Mouse (Mus musculus) erythroid progenitor cell, adult 5-6 weeks (primary cell): ENCODE data around the gene Gatm. TPM values are rescaled to one million over a fixed set of nuclear protein-coding genes. Genes with fewer than 3 reads are reported as not detected.

Experiments used
- ATAC-seq: replicated peaks from 2 replicates; pipeline ENCODE4 v1.8.0; 2016; ENCODE audit warnings: moderate number of reproducible peaks, mild to moderate bottlenecking, moderate TSS enrichment, inconsistent platforms; ENCODE audit not compliant: poor library complexity, low FRiP score, severe bottlenecking
- total RNA-seq, 2 experiments: library from RNA; stranded (forward) in 1 of 2; stranded (reverse) in 1 of 2; fragments of 150-400 nt in 1 of 2; fragments of 186-747, 209-891 nt in 1 of 2; gene quantifications; 2 replicates each; pipeline versions ENCODE4 v1.2.3 to v1.2.4; 2015 to 2017; ENCODE audit warnings: low replicate concordance in 2 of 2

Gene Gatm
- total RNA-seq, 2 experiments from 2014 or later, result 21.6 to 32.3 TPM

DNA sequence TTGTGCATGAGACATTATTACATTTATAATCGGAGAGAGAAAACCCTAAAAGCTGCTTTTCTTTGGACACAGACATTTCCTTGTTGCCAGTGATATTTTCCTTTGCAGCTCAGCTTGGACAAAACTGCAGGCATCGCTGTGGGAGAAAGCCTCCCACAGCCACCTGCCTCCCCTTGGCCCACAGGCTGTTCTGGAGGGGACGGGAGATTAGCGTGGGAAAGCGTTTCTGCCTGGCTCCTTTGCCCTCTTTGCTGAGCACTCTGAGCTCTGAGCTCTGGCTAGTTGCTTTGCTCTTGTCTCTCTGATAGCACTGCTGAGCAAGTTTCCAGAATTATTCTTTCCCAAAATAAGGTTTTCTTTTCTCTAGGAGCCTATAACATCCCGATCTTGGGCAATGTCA lies 5.1 kb upstream of the Gatm start:
- no peak for ATAC-seq

DNA sequence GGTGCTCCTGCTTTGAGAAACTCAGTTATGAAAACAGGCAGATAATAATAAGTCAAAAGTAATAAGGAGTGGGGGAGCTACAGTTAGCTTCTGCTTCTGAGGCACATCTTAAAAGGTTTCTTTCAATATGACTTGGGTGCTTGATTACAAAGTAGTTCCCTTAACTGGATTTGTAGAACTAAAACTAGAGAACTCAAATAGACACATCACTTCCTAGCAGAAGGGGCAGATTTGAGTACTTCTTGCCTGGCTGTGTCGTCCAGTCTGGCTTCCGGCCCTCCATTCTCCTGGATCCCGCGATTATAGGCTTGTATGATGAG lies 511 bp upstream of the Gatm start:
- ATAC-seq, result no peak

DNA sequence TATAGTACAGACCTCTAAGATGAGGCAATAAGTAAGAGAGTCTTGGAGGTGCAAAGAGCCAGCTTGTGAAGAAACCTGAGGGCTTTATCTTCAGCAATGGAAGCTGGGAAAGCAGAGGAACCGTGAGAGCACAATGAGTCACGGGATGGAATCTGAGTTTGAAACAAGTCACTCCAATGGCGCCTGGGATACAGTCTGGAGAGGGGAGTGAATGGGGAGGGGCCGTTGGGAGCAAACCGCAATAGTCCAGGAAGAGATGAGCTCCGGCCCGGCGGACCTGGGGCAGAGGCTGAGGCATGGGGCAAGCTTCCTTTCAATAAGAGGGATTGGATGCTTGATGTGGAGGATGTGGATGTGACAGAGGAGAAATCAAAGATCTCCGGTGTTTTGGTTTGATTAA lies 2.3 kb downstream of the Gatm start:
- no peak for ATAC-seq

DNA sequence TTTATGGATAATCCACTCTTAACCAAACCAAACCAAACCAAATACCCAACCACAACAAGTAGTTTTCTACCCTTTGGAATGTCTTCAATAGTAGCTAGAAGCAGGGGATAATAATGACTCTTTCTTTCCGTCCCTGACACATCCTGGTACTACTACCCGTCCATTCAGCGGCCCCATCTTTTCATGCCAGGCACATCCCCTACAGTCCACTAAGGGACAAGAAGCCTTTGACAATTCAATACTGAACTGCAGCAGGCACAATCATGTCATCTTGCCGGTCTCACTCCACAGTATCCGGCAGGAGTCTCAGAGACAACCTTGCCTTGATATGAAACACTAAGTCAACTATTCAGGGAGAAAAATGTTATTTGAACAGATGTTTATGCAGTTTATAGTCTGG lies 5.3 kb downstream of the Gatm start:
- no peak for ATAC-seq

DNA sequence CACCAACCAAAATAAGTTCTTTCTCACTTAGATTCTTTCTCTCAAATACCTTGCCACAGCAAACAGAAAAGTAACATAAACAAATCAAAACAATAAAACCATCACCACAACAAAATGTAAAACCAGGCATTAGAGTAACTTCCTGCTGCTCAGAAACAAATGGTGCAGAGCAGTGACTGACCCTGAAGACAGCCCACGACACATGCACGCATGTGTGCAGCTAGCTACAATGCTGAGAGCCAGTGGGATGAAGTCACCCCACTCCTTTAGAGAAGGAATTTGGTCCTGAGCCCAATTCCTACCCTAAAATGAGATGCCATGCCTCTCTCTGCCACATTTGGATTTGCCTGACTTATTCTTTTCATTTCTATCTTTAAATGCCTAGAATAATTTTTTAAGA lies 9.7 kb downstream of the Gatm start:
- ATAC-seq, result no peak

GRCm38 (mm10) chr2:122599736-122600135 lies 11.4 kb downstream of the Gatm start:
- no peak for ATAC-seq

- no peak for ATAC-seq
Measured at GRCm38 (mm10) chr2:122595461-122595860, 15.6 kb downstream of the Gatm start.

GRCm38 (mm10) chr2:122591213-122591612 lies 19.9 kb downstream of the Gatm start:
- ATAC-seq, result 0 out of 2 replicates have a peak, but pooled peaks have one; percentile 34

- ATAC-seq, result no peak
Measured at GRCm38 (mm10) chr2:122590351-122590750, 20.8 kb downstream of the Gatm start.

GRCm38 (mm10) chr2:122587861-122588519 lies 23.1 kb downstream of the Gatm start:
- ATAC-seq, result no peak

DNA sequence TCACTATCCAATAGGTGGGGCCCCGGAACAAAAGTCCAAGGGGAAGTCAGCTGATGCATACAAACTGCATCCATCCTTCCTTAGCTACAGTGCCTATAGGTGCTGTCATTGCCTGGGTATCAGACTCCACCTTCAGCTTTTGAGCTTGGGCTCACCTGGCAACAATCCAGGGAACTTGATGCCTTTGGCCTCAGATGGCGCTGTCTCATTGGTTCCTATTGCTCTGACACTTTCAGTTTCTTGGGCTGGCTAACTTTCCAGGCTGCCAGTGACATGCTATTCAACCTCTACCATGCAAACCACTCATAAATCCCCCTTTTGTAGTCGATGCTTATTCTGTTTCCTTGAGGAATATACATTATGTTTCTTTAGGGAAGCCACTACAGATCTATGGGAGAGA lies 24.8 kb downstream of the Gatm start:
- no peak for ATAC-seq

GRCm38 (mm10) chr2:122582324-122582723 lies 28.8 kb downstream of the Gatm start:
- ATAC-seq, result no peak

DNA sequence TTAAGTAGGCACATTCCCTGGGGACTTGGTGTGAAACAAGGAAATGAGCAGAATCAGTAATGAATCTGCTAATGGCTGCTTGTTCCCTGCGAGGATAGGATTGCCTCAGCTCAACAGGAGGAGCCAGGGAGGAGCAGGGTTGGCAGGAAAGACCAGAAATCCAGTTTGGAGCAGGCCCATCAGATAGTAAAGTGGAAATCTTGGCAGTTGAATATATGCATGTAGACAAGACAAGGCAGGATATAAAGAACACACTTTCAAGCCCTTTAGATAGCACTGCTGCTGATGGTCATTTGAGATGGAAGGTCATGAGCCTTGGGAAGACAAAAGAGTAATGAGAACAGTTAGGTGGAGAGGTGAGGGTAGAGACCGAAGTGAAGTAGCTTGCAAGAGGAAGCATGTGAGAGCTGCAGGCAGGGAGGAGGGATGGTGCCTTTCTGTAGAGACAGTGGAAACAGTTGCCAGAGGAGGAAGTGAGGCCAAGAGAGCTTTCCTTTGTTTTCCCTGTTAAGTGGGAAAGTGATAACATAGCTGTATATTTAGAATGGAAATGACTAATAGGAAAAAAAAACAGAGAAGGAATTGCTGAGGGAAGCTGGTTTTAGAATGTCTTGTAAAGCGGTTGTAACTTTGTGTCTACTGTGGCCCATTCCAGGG lies 29.6 kb downstream of the Gatm start:
- no peak for ATAC-seq

GRCm38 (mm10) chr2:122580426-122580825 lies 30.7 kb downstream of the Gatm start:
- ATAC-seq, result no peak

DNA sequence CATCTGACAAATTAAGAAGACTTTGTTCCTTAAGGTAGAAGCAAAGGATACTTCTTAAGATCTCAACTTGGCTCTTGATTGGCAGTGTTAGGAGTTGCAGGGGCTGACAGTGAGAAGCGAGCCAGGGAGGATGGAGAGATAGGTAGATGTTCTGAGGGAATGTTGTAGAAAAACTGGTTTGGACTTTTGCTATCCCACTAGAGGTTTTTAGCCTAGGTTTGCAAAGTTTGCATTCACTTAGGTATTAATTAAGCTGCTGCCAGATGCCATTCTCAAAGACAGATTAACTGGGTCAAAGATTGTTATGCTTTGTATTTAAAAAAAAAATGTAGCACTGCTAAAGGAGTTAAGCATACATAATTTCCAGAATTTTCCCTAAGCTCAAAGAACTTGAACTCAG lies 33.8 kb downstream of the Gatm start:
- ATAC-seq, result no peak

GRCm38 (mm10) chr2:122576295-122576694 lies 34.8 kb downstream of the Gatm start:
- no peak for ATAC-seq

DNA sequence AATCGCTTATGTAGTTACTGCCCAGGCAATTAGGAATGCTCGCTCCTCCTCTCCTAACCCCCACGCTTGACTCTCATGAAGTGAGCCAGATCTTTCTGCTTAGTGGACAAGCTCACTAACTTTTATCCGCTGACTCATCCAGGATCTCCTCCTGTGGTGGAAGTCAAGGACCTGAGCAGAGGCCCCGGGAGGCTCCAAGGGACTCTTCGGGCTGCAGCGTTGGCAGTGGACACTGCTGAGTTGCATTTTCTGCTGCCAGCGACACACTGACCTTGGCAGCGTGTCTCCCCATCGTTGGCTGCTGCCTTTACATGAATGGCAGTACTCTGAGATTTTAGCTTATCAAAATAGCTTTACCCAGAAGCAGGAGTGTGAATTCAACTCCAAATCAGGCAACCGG lies 35.6 kb downstream of the Gatm start:
- no peak for ATAC-seq

DNA sequence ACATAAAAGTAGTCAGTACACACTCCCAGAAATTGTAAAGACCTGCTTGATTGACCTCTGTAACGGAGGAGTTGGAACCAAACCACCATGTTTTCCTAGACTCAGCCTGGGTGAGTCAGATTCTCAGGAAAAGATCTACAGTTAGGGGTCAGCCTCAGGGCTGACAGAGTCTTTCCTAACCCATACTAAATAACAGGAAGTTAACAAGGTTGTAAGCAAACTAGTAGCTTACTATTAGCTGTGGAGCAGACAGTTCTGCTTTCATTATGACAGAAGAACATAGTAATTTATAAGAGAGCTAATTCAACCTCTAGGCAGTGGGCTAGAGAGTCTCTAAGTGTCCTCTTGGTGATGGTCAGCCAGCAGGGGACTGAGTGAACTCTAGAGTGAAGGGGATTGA lies 38.7 kb downstream of the Gatm start:
- ATAC-seq, result no peak

DNA sequence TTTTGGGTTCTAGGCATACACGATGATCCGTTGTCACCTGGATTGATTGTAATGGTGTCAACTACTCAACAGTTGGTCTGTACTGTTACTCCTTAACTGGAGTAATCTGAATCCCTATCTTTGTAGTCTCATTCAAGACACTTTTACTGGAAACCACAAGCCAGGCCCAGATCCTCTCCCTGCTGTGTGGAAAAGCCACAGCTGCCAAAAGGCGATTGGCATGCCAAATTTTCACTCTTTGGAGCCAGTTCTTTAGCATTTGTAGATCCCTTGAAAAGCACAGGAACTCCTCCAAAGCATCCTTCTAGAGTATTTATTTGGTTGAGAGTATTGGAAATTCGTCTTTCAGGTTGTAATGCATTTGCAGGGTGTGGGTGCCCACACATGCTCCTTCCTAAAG lies 39.8 kb downstream of the Gatm start:
- no peak for ATAC-seq

- no peak for ATAC-seq
Measured at GRCm38 (mm10) chr2:122570430-122570829, 40.7 kb downstream of the Gatm start.

DNA sequence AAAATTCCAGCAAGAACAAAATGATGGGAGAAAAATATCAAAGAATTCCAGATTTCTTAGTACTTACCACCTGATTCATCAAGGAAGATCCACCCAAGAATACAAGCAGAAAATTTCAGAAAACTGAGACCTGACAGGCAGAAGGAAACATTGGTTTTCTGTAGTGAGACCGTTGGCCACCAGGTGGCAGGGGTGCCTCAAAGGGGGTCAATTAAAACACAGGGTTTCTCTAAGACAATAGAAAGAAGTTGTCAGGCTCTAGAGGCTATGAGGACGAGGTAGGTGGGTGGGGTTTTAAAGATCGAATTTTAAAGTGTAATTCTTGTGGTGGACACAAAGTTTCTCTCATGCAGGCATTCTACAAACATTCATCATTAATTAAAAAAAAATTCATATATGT lies 41.7 kb downstream of the Gatm start:
- no peak for ATAC-seq

DNA sequence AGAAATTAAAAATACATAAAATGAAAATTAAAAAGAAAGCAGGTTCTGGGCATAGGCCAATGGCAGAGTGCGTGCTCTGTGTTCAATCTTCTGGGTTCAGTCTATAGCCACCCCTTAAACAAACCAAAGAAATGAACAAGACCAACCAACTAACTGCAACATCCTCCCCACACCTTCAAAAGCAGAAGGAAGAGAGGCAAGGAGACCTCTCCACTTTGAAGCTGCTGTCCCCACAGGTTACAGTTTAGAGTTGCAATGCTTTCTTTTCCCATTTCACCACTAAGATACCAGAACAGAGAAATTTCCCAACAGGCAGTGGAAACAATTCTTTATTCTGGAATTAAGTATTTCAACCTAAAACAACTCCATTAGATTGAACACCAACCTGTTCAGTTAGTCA lies 48.9 kb downstream of the Gatm start:
- ATAC-seq, result no peak
